Mouse (Mus musculus) cerebellum, adult 2 months (tissue): Measurements from ENCODE around the gene 9530077C05Rik. TPM values are rescaled to one million over a fixed set of nuclear protein-coding genes. Genes with fewer than 3 reads are reported as not detected.

Source experiments
- DNase-seq, 2 experiments: peaks; one replicate each; pipeline ENCODE4 v3.0.0; 2021
- H3K27ac ChIP-seq: fragments of 200-500 bp; 2 replicates; pipeline ENCODE4 v1.5.1; 2012; ENCODE audit warnings: low read length, control low read depth, inconsistent platforms; ENCODE audit not compliant: insufficient read depth
- H3K27me3 ChIP-seq: fragments of 200-500 bp; 2 replicates; pipeline ENCODE4 v1.6.1; 2012; ENCODE audit warnings: inconsistent platforms, mild to moderate bottlenecking, low read length, moderate library complexity; ENCODE audit not compliant: control insufficient read depth, insufficient read depth
- H3K4me1 ChIP-seq: fragments of 200-500 bp; 2 replicates; pipeline ENCODE4 v1.6.1; 2011; ENCODE audit warnings: low read length; ENCODE audit not compliant: control insufficient read depth, insufficient read depth
- H3K4me3 ChIP-seq: fragments of 200-500 bp; replicated peaks from 2 replicates; pipeline ENCODE3; 2011; ENCODE audit warnings: mild to moderate bottlenecking, low read depth, low read length, control low read depth; ENCODE audit not compliant: insufficient read depth
- CTCF ChIP-seq: fragments of 200-500 bp; IDR thresholded peaks from 2 replicates; pipeline ENCODE4 v1.5.1; 2011; ENCODE audit warnings: low read depth, mild to moderate bottlenecking, control low read depth, low read length, moderate library complexity, borderline replicate concordance; ENCODE audit not compliant: insufficient read depth
- POLR2A ChIP-seq: fragments of 200-500 bp; IDR thresholded peaks from 2 replicates; pipeline ENCODE4 v1.6.1; 2011; ENCODE audit warnings: low read length, control low read depth, borderline replicate concordance; ENCODE audit not compliant: insufficient read depth
- WGBS: fragments of 180-500 bp; shearing (Covaris S2); methylation state at CpG from one replicate; pipeline ENCODE4 v1.1.7; 2018; 5-methylcytosine and 5-hydroxymethylcytosine counted together
- polyA plus RNA-seq: library from polyadenylated mRNA; depleted of rRNA; stranded (reverse); fragments of >200 nt; gene quantifications from 2 replicates; pipeline ENCODE4 v1.2.3, GENCODE M21; 2012; rRNA removed

Gene 9530077C05Rik
- polyA plus RNA-seq, result 8.6 and 9.0 TPM in 2 replicates

DNA sequence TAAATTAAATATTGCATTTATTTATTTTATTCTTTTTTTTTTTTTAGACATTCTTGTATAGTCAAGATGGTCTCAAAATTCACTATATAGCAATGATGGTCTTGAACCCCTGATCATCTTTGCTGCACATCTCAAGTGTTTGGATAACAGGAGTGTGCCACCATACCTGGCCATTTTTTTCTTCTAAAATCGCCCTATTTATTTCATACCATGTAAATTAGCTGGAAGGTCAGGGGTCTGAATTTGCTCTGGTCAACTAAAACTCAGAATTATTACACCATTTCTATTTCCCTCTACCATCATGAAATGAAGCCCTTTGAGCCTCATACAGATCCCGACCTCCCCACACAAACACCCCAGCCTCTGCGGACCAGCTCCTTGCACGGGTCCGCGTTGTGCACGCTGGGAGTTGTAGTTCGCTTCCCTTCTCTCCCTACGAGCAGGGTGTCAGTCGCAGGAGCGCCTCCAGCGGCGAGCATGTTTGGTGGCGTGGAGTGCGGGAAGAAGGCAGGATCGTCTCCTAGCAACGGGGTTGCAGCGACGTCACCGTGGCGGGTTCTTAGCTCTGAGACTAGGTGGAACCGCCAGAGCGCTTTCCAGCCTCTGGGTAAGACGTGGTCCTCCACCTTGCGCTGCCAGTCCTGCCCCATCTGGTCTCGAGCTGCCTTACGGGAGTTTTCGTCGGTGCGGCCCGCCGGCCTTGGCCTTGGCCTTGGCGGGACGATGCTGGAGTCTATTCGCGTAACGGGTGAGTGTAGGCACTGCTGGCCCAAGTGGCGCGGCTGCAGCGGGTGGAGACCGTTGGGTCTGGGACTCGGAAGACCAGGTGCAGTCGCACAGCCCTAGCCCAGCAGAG, at the start of gene 9530077C05Rik:
Gene 9530077C05Rik (plus strand): TSS at position 512 of the 856 bp plus-strand sequence.
- peak; percentile 99 for DNase-seq
- Histone ChIP-seq H3K27me3 (no peaks in the 10 kb centered on the region), H3K4me1 (no peaks in the 10 kb centered on the region), H3K4me3 (peak within 1 kb of the TSS; percentile 68), H3K27ac (peak within 1 kb of the TSS; percentile 8; the same call in 1 of the 2 replicates)
- WGBS, result under 1% methylated on average over 43 of the region's 43 CpGs
- TF ChIP-seq CTCF (peak; percentile 84), POLR2A (peak; percentile 69; the same call in 1 of the 2 replicates)

DNA sequence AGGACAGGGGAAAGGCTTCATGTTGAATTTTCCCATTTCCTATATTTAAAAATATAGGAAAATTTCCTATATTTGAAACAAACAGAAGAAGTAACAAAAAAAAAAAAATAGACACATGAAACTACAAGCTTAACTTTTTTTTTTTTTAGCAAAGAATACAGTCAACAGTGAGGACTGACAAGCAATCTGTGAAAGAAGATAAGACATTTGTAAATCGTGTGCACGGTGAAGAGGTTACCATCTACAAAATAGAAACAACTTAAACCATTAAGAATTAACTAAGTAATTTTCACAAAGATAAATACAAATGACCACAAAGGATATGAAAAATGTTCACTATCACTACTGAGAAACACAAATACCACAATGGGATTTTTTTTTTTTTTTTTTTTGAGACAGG, 45.1 kb upstream of the 9530077C05Rik start:
- DNase-seq, result no peak
- WGBS, result 96% methylated on average over 2 of the region's 2 CpGs
- H3K27ac ChIP-seq, result no peak overlapping the region
- H3K4me3 ChIP-seq, result no peak overlapping the region
- TF ChIP-seq CTCF, result no peak
- no peaks in the 10 kb centered on the region for H3K4me1 ChIP-seq
- no peaks in the 10 kb centered on the region for H3K27me3 ChIP-seq

DNA sequence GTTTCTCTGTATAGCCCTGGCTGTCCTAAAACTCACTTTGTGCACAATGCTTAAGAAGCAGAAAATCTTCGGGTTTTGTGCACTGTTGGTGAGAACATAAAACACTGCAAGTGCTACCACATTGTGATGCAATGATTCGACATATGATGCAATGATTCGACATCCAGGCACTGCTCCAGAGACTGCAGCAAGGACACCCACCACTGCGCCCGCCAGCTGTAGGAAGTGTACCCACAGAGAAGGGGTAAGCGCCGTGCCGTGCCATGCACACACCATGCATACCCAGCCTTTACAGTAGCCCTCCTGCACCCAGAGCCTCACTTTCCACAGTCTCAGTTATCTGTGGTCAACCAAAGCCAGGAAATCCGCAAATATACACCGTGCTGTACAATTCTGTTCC, 44.7 kb upstream of the 9530077C05Rik start:
- no peaks in the 10 kb centered on the region for H3K4me1 ChIP-seq
- no peak overlapping the region for H3K4me3 ChIP-seq
- TF ChIP-seq CTCF (no peak), POLR2A (no peak)
- DNase-seq, result no peak
- H3K27ac ChIP-seq, result no peak overlapping the region
- H3K27me3 ChIP-seq, result no peaks in the 10 kb centered on the region
- WGBS, result 88% methylated on average over 10 of the region's 10 CpGs

DNA sequence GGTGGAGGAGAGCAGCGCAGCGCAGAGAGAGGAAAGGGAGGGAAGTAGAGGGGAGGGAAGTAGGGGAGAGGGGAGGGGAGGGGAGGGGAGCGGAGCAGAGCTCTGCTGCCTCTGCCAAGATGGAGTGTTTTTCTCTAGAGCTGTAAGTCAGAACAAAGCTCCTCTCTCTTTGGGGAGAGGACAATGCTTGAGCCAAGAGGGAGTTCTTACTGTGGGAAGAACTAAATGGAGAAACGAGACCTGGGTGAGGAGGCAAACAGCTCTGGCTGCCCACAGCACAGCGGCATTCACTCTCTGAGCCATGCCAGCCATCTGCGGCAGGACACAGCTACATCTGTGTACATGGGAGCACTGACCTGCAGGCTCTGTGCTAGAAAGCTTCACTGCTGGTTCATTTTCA, 43.3 kb upstream of the 9530077C05Rik start:
- no peaks in the 10 kb centered on the region for H3K4me1 ChIP-seq
- DNase-seq, result peak in 1 of 2 experiments; percentile 4
- WGBS, result 74% methylated on average over 6 of the region's 6 CpGs
- TF ChIP-seq POLR2A, result no peak
- TF ChIP-seq CTCF, result no peak
- H3K27ac ChIP-seq, result no peak overlapping the region
- H3K4me3 ChIP-seq, result no peak overlapping the region
- no peaks in the 10 kb centered on the region for H3K27me3 ChIP-seq

DNA sequence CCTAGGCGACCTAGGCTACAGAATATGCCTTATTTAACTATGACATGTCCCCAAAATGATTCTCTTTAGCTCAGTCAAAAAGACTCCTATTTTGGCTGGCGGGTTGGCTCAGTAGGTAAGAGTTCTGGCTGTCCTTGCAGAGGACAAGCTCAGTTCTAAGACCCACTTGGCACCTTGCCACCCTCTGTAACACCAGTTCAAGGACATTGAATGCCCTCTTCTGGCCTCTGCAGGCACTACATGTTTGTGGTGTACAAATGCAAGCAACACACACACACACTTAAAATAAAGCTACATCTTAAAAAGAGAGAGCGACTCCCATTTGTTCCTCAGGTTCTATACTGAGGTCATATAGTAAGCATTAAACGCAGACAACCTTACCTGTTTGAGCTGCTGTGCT, 38.6 kb upstream of the 9530077C05Rik start:
- no peak for DNase-seq
- H3K4me1 ChIP-seq, result no peaks in the 10 kb centered on the region
- no peak overlapping the region for H3K27ac ChIP-seq
- H3K4me3 ChIP-seq, result no peak overlapping the region
- H3K27me3 ChIP-seq, result no peaks in the 10 kb centered on the region
- TF ChIP-seq CTCF (no peak), POLR2A (no peak)
- WGBS, result 97% methylated on average over 4 of the region's 4 CpGs

DNA sequence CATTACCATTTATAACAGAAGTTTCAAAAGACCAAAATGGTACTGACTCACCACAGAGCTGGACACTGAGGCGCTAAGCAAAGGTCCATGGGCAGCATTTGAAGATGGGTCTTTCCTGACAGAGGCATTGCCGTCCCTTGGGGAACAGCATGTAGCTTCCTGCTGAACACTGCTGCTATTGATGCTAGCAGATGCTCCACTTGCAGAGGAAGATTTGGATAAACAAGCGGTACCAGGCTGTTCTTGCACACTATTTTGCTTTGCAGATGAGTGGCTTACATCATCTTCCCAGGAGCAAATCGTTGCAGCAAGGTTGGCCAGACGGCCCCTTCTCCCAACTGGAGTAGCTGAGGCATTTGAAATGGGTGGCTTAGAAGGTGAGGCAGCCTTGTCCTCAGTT, 35.2 kb upstream of the 9530077C05Rik start:
- Histone ChIP-seq H3K4me1 (no peaks in the 10 kb centered on the region), H3K27ac (no peak overlapping the region), H3K4me3 (no peak overlapping the region), H3K27me3 (no peaks in the 10 kb centered on the region)
- DNase-seq, result peak in 1 of 2 experiments; percentile 10
- 70% methylated on average over 5 of the region's 5 CpGs for WGBS
- TF ChIP-seq CTCF (no peak), POLR2A (no peak)

DNA sequence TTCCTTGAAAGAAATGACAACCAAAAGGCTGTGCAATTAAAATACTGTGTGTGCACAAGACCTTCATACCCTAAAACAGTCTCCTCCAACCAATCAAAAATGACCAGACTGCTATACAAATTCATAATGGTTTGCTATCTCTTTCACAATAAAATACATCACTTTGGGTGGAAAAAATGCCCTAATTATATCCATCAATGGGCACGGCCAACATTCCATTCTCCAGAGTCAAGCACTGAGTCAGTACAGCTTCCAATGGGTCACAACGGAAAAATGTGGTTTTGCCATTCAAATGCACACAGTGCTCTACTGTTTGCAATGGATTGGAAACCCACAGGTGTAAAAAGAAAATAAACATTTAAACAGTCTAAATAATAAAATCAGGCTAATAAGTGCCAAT, 25.4 kb upstream of the 9530077C05Rik start:
- WGBS, result 74% methylated on average over 2 of the region's 2 CpGs
- Histone ChIP-seq H3K4me1 (no peaks in the 10 kb centered on the region), H3K4me3 (no peak overlapping the region), H3K27me3 (no peaks in the 10 kb centered on the region), H3K27ac (no peak overlapping the region)
- no peak for TF ChIP-seq CTCF
- no peak for TF ChIP-seq POLR2A
- DNase-seq, result no peak

DNA sequence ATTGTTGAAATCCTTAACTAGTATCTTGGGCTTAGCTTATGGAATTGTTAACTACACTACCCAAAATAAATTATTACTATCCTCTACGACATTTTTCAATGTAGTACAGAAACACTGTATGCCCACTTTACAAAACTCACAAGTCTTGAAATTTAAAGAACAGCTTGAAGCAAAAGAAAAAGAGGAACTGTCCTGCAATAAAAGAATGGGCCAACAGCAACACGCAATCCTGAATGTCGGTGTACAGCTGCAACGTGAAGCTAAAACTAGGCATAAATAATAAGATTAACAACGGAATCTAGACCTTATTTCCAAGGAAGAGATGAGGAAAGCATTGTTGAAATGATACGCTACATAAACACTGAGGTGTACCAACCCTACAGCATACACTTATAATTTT, 23.4 kb upstream of the 9530077C05Rik start:
- TF ChIP-seq CTCF, result no peak
- no peak for TF ChIP-seq POLR2A
- Histone ChIP-seq H3K27ac (no peak overlapping the region), H3K27me3 (no peaks in the 10 kb centered on the region), H3K4me1 (no peaks in the 10 kb centered on the region), H3K4me3 (no peak overlapping the region)
- DNase-seq, result no peak
- 23% methylated on average over 6 of the region's 6 CpGs for WGBS
